Mouse (Mus musculus): Measurements from ENCODE around the gene Wnk2. TPM values are rescaled to one million over a fixed set of nuclear protein-coding genes. Genes with fewer than 3 reads are reported as not detected.

The Wnk2 gene
- polyA plus RNA-seq, 1 experiment = 65.4 TPM

DNA sequence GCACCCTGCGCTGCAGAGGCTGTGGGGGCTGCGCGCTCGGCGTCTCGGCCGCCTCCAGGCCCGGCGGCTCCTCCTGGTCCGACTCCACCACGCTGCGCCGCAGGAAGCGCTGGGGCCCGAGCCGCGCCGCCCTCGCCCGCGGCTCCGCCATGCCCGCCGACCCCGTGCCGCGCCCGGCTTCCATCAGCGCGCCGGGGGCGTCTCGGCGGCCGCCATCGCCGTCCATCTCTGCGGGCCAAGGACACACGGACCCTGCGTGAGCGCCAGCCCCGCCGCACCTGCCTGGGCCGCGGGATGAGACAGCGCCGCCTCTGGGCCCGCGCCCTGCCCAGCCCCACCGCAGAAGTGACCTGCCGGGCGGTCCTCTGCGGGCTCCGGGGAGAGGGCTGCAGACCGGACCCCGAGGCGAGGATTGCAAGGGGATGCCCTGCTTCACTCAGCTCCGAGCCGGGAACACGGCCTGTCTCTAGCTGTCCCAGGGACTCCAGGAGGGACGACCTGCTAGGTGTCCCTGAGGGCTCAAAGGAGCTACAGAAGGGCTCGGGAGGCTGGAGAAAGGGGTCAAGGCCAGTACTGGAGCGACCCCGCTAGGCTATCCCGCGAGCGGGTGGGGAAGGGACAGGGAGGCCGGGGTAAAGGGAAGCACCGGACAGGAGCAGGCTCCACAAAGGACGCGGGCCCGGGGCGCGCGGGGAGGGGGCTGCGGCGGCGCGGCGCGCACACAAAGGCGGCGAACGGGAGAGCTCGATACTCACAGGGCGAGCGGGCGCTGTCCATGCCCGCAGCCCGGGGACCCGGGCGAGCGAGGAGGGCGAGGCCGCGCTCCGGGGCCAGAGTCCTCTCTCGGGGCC is 582 bp downstream of the Wnk2 start:
- Histone ChIP-seq H3K4me1 (ENCODE audit: control insufficient read depth, insufficient read depth, low read length) (peaks cover 6% of the 10 kb centered on the region; the same call in 1 of the 2 replicates), H3K27ac (ENCODE audit: insufficient read depth, low read length) (peak overlapping the region; percentile 30), H3K4me3 (ENCODE audit: insufficient read depth, low read length) (peak overlapping the region; percentile 89)
- TF ChIP-seq POLR2A (IDR thresholded peaks at IDR 0.05; ENCODE audit: extremely low read depth, insufficient read depth, low read length) (no peak), CTCF (IDR thresholded peaks at IDR 0.05; ENCODE audit: extremely low read depth, insufficient read depth, low read length) (no peak)

DNA sequence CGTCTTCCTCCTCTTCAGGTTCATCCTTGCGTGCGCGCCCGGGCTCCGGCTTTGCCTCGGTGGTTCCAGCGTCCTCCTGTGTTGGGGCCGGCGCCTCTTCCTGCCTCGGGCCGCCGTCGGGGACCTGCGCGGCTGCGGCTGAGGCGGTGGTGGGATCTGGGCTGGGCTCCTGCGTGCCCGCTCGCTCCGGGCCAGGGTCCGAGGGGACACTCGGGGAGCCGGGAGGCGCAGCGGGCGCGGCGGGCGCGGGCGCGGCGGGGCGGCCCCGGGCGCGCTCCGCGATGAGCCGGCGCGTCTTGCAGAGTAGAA is 1.2 kb downstream of the Wnk2 start:
- H3K27ac ChIP-seq (ENCODE audit: insufficient read depth, low read length) = peak overlapping the region; percentile 30
- TF ChIP-seq POLR2A (IDR thresholded peaks at IDR 0.05; ENCODE audit: extremely low read depth, insufficient read depth, low read length) (no peak), CTCF (IDR thresholded peaks at IDR 0.05; ENCODE audit: extremely low read depth, insufficient read depth, low read length) (no peak)
- peaks cover 6% of the 10 kb centered on the region; the same call in 1 of the 2 replicates for H3K4me1 ChIP-seq (ENCODE audit: control insufficient read depth, insufficient read depth, low read length)

DNA sequence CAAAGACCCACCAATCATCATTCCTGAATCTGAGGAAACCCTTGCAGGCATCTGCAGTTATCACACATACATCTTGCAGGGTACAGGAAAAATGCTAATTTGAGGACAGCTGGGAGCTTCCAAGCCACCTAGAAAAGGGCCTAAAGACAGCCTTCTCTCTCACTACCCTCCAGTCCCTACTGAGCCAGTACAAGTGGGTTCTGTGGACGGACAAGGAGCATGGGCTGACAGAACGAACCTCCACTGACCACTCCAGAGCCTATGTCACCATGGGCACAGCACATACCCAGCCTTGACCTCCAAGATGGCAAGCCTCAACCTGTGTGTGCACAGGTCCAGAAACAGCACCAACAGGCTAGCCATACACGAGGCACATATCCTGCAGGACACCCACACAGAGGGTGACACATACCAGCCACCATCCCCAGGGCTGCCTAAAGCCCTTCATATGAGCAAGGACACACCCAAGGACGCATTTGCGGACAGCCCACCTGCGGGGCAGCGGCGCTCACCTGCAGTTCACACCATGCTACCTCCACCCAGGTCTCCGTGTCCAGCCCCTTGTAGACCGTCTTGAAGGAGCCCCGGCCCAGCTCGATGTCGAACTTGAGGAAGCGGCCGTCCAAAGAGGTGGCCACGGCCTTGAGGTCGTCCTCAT is 1.6 kb downstream of the Wnk2 start:
- peak; percentile 32; the same call in 1 of the 2 replicates for TF ChIP-seq POLR2A (IDR thresholded peaks at IDR 0.05; ENCODE audit: extremely low read depth, insufficient read depth, low read length)
- no peak for TF ChIP-seq CTCF (IDR thresholded peaks at IDR 0.05; ENCODE audit: extremely low read depth, insufficient read depth, low read length)
- Histone ChIP-seq H3K27ac (ENCODE audit: insufficient read depth, low read length) (peak overlapping the region; percentile 30), H3K4me3 (ENCODE audit: insufficient read depth, low read length) (peak overlapping the region; percentile 89), H3K4me1 (ENCODE audit: control insufficient read depth, insufficient read depth, low read length) (peaks cover 6% of the 10 kb centered on the region; the same call in 1 of the 2 replicates)

More for the DNA sequence above, 1.2 kb downstream of the Wnk2 start:
- peak overlapping the region; percentile 89 for H3K4me3 ChIP-seq (ENCODE audit: insufficient read depth, low read length)

DNA sequence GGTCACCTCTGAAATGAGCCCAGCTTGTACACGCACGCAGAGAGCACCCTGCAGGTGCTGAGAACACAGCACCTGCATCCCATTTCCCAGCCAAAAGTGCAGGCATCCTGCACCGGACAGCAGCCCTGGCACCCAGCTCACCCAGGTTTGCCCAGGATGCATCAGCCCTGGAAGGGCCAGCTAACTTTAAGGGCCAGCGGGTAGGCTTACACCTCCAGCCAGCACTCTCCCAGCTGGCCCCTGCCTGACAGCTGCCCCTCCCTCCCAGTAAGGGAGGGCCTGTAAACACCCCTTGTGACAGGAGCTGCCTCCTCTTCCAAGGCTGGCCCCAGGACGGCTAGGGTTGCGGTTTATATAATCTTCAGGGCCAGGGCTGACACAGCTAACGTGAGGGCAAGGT is 2.4 kb downstream of the Wnk2 start:
- Histone ChIP-seq H3K27ac (ENCODE audit: insufficient read depth, low read length) (peak overlapping the region; percentile 30; the same call in 1 of the 2 replicates), H3K4me1 (ENCODE audit: control insufficient read depth, insufficient read depth, low read length) (peaks cover 8% of the 10 kb centered on the region; the same call in 1 of the 2 replicates), H3K4me3 (ENCODE audit: insufficient read depth, low read length) (peak overlapping the region; percentile 89)
- TF ChIP-seq CTCF (IDR thresholded peaks at IDR 0.05; ENCODE audit: extremely low read depth, insufficient read depth, low read length) (no peak), POLR2A (IDR thresholded peaks at IDR 0.05; ENCODE audit: extremely low read depth, insufficient read depth, low read length) (no peak)

DNA sequence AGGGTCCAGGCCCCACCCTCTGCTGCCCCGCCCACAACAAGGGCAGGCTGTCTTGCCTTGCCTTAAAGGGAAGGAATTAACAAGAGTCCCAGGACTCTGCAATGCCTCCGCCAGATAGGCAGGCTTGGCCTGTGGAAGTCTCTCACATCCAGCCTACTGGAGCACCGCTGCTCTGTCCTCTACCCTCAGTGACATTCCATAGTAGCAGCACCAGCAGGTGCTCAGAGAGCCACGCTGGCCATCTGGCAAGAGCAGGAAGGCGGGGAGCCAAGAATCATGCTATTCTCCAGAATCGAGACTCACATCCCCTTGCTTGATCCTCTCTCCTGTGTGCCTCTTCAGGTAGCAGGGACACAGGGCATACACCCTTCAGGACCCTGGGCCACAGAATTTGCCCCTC is 3.4 kb downstream of the Wnk2 start:
- Histone ChIP-seq H3K4me1 (ENCODE audit: control insufficient read depth, insufficient read depth, low read length) (peaks cover 8% of the 10 kb centered on the region; the same call in 1 of the 2 replicates), H3K27ac (ENCODE audit: insufficient read depth, low read length) (no peak overlapping the region), H3K4me3 (ENCODE audit: insufficient read depth, low read length) (peak overlapping the region; percentile 89; the same call in 1 of the 2 replicates)
- TF ChIP-seq POLR2A (IDR thresholded peaks at IDR 0.05; ENCODE audit: extremely low read depth, insufficient read depth, low read length) = 0 out of 2 replicates have a peak, but pooled peaks have one; percentile 34
- no peak for TF ChIP-seq CTCF (IDR thresholded peaks at IDR 0.05; ENCODE audit: extremely low read depth, insufficient read depth, low read length)

DNA sequence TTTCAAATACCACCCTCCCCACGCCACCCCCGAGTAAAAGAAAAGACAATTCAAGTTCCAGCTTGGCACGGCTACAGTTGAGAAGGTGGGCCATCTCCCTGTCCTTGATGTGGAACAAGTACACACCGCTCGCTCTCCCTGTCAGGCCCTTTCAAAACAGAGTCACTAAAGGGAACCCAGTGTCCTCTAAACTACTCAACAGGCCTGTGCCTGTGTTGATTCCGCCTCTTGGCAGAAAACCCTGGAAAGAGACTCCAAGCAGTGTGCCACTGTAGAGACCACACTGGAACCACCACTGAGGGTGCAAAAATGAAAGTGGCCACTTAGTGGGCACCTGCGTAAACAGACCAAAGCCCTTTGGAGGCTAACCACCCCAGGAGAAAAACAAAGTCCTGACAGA is 4.5 kb downstream of the Wnk2 start:
- no peak overlapping the region for H3K4me3 ChIP-seq (ENCODE audit: insufficient read depth, low read length)
- peaks cover 8% of the 10 kb centered on the region; the same call in 1 of the 2 replicates for H3K4me1 ChIP-seq (ENCODE audit: control insufficient read depth, insufficient read depth, low read length)
- no peak overlapping the region for H3K27ac ChIP-seq (ENCODE audit: insufficient read depth, low read length)
- TF ChIP-seq POLR2A (IDR thresholded peaks at IDR 0.05; ENCODE audit: extremely low read depth, insufficient read depth, low read length) (no peak), CTCF (IDR thresholded peaks at IDR 0.05; ENCODE audit: extremely low read depth, insufficient read depth, low read length) (no peak)

DNA sequence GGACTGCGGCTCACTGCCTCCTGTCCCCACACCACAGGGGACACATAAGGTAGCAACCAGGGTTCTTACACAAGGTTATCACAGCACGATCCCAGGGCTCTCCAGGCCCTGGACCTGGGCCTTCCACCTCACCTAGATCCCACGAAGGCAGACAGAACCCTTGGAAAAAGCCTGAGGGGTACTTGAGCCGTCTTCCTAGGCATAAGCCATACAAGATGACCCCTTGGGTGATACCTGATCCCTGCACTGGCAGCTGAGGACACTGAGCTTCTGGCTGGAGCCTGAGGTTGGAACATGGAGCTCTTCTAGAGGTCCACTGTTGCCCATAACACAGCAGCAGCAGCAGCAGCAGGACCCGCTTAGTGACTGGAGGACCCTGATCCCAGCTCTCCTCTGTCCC is 5.4 kb downstream of the Wnk2 start:
- Histone ChIP-seq H3K4me1 (ENCODE audit: control insufficient read depth, insufficient read depth, low read length) (peaks cover 8% of the 10 kb centered on the region; the same call in 1 of the 2 replicates), H3K4me3 (ENCODE audit: insufficient read depth, low read length) (no peak overlapping the region), H3K27ac (ENCODE audit: insufficient read depth, low read length) (no peak overlapping the region)
- TF ChIP-seq POLR2A (IDR thresholded peaks at IDR 0.05; ENCODE audit: extremely low read depth, insufficient read depth, low read length) (no peak), CTCF (IDR thresholded peaks at IDR 0.05; ENCODE audit: extremely low read depth, insufficient read depth, low read length) (no peak)

DNA sequence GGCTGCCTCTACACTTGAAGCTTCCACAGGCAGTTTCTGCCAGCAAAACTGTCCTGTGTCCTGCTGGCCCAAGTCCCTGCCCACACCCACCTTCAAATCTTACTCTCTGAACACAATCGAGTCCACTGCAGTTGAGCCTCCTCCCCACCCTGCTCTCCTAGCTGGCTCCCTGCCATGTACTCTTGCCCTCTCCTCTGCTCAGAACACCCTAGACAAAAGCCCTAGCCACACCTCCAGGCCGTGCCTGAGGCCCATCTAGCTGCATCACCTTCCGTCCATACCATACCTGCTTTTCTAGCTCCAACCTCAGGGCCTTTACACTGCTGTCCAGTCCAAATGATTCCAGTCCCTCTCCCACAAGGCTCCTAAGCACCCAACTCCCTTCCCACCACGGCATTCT is 7.2 kb downstream of the Wnk2 start:
- Histone ChIP-seq H3K27ac (ENCODE audit: insufficient read depth, low read length) (no peak overlapping the region), H3K4me1 (ENCODE audit: control insufficient read depth, insufficient read depth, low read length) (peaks cover 8% of the 10 kb centered on the region; the same call in 1 of the 2 replicates), H3K4me3 (ENCODE audit: insufficient read depth, low read length) (no peak overlapping the region)
- TF ChIP-seq CTCF (IDR thresholded peaks at IDR 0.05; ENCODE audit: extremely low read depth, insufficient read depth, low read length) (no peak), POLR2A (IDR thresholded peaks at IDR 0.05; ENCODE audit: extremely low read depth, insufficient read depth, low read length) (no peak)

DNA sequence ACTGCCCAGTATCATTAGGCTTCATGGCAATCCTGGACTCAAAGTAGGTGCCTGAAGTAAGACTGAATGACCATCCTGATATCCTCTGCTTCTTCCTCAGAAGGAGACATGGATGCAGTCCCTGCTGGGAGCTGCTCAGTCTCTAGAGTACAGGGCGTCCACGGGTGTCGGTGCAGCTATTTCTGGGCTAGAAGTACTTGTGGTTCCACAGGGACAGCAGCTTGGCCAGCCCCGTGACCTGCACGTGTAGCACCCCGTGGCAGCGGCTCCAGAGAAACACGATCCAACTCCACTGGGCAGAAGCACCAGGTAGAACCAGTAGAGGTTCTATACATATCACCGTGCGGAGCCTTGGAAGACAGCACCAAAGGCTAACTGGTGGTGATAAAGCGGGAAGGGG is 13.3 kb downstream of the Wnk2 start:
- Histone ChIP-seq H3K4me3 (ENCODE audit: insufficient read depth, low read length) (no peak overlapping the region), H3K27ac (ENCODE audit: insufficient read depth, low read length) (no peak overlapping the region), H3K4me1 (ENCODE audit: control insufficient read depth, insufficient read depth, low read length) (peaks cover 24% of the 10 kb centered on the region)
- TF ChIP-seq CTCF (IDR thresholded peaks at IDR 0.05; ENCODE audit: extremely low read depth, insufficient read depth, low read length) (no peak), POLR2A (IDR thresholded peaks at IDR 0.05; ENCODE audit: extremely low read depth, insufficient read depth, low read length) (no peak)

Measured in cortical plate, adult 2 months (tissue).